Mouse (Mus musculus) lung, adult 2 months (tissue): ENCODE measurements around the gene Tmco5b.

Source experiments
- CTCF ChIP-seq: fragments of 200-500 bp; IDR thresholded peaks from 2 replicates; pipeline ENCODE4 v1.5.1; 2011; ENCODE audit warnings: mild to moderate bottlenecking, low read length, control low read depth; ENCODE audit not compliant: insufficient read depth
- POLR2A ChIP-seq: fragments of 200-500 bp; IDR thresholded peaks from 2 replicates; pipeline ENCODE4 v1.6.1; 2011; ENCODE audit warnings: low read depth, mild to moderate bottlenecking, control low read depth, low read length, borderline replicate concordance; ENCODE audit errors: extremely low read depth

- TF ChIP-seq CTCF = no peak
- TF ChIP-seq POLR2A = no peak
Observed at GRCm38 (mm10) chr2:113236993-113237392, 48.5 kb upstream of the Tmco5b start.
